Mouse (Mus musculus) lung, adult 18-20 months (tissue): ENCODE results near the gene Olfr1494.

ENCODE experiments used
- DNase-seq, 2 experiments: peaks; one replicate each; pipeline ENCODE4 v3.0.0; 2022; ENCODE audit warnings: mixed read lengths in 2 of 2

Gene Olfr1494

DNA sequence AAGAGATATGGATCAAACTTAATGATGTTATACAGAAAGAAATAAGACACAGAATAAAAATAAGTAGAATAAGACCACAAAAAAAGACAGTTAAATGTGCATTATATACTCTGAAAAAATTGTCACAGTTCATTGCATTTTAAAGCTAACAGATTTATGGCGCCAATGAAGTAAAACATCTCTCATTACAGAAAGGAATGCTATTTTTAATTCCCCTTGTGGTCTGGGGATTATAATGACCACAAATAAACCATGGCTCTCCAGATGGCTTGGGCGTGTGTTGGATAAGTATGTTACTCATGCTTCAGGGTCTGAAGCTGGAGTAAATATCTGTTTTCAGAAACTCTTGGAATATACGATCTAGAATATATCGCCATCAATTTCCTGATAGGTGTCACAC lies at the start of gene Olfr1494:
TSS of gene Olfr1494 (plus strand) at position 301 of the 400 bp plus-strand sequence.
- DNase-seq, result no peak

DNA sequence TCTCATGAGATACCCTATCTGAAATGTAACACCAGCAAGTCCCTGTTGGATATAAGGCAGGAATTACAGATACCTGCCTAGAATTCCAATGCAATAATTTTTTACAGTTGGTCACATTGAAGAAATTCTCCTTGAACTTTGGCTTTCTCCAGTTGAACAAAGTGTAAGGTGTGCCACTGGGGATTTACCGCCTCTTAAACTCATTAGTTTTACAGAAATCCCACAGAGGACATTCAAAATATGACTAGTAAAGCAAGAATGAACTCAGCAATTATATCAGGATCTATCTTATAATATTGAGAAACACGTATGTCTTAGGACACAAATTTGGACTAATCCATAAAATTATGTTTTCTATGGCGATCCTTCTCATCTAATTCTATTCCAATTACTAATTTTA lies 42.6 kb upstream of the Olfr1494 start, which contains the start of gene Olfr1491:
TSS of gene Olfr1491 (plus strand) at position 301 of the 400 bp plus-strand sequence.
- DNase-seq, result no peak

DNA sequence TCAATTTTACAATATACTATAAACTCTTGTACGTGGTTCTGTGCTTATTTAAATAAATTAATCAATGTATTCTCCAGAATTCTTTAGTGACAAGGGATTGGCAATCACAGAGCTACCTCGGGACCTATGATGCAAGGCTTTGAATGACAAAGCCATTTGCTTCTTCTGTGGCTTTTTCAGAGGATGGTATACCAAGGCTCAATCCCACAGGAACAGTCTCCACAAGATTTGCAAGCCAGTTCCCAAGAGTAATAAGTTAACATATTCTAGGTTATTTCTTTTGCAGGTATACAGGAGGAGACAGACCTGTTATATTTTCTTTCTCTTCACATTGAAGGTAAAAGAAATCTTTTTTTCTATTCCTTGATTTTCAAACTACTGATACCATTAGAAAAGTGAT lies 16.6 kb upstream of the Olfr1494 start, which contains the start of gene Olfr1493-ps1:
TSS of gene Olfr1493-ps1 (plus strand) at position 301 of the 400 bp plus-strand sequence.
- DNase-seq, result no peak

DNA sequence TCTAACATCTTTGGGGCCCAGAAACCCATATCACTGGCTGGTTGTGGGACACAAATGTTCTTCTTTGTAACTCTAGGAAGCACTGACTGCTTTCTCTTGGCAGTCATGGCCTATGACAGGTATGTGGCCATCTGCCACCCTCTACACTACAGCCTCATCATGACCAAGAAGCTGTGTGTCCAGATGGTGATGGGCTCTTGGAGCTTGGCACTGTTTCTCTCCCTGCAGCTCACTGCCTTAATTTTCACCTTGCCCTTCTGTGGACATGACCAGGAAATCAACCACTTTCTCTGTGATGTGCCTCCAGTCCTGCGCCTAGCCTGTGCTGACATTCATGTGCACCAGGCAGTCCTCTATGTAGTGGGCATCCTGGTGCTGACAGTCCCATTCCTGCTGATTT lies 9.8 kb downstream of the Olfr1494 start:
- no peak for DNase-seq

DNA sequence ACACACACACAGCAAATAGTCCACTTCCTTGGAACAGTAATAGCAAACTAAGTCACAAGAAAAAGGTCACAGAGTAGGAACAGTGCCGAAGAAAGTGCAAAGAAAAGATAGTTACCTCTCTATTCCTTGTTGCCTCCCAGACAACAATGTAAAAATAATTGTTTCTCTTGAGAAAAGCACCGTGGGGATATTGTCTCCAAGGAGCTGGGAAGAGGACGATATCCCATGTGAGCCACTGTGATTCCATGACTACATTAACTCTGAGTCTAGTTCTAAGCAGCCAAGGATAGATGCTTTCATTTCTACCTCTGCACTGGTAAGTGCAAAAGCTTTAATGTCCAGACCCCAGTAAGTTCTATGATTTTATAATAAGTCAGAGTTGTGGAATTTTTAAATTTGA lies 24.8 kb downstream of the Olfr1494 start, which contains the start of gene Olfr1495:
TSS of gene Olfr1495 (plus strand) at position 301 of the 400 bp plus-strand sequence.
- DNase-seq, result no peak

DNA sequence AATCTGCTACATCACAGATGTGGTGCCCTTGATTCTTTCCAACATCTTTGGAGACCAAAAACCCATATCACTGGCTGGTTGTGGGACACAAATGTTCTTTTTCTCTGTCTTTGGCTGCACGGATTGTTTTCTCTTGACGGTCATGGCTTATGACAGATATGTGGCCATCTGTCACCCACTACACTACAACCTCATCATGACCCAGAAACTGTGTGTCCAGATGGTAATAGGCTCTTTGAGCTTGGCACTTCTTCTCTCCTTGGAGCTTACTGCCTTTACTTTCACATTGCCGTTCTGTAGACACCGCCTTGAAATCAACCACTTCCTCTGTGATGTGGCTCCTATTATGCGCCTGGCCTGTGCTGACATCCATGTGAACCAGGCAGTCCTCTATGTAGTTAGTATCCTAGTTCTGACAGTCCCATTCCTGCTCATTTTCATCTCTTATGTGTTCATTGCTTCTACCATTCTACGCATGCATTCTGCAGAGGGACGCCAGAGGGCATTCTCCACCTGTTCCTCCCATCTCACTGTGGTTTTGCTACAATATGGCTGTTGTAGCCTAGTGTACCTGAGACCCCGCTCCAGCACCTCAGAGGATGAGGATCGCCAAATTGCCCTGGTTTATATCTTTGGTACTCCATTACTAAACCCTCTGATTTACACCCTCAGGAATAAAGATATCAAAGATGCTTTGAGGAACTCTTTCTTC lies 29.2 kb downstream of the Olfr1494 start:
- DNase-seq, result no peak

DNA sequence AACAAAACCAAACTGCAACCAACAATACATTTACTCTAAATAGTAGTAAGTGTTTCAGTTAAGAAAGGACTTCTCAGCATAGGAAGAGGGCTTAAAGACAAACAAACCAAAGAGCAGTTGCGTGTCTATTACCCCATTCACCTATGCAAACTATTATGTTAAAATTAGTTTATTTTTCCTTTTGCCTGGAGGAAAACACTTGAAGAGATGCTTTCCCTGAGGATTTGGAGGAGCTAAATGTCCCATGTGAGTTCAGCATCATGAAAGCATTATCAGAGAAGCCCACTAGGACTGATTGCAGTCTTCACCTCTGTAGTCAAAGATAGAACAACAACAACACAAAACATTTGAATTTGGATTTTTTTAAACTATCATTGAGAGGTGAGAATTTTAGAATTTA lies 38.0 kb downstream of the Olfr1494 start, which contains the start of gene Olfr1496:
TSS of gene Olfr1496 (plus strand) at position 301 of the 400 bp plus-strand sequence.
- no peak for DNase-seq

DNA sequence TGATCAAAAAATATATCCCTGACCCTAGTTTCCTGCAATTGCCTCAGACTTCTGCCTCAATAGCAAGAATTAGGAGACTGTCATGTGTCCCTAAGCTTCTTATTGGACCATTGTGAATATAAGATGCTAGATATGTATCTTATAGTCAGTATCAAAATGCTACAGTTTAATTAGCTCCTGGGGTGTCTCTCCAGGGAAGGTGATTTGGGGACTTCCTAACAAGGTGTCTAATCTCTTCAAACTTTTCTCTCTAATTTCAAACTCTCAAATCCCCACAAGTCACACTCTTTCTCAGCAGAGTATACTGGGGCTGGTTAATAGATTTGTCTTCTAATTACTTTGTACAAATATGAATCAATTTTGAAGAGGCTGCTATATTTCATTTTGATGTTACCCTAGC lies 58.6 kb downstream of the Olfr1494 start, which contains the start of gene Olfr1497:
TSS of gene Olfr1497 (minus strand) at position 101 of the 400 bp plus-strand sequence.
- DNase-seq, result no peak
